Mouse (Mus musculus) heart, embryonic 15.5 days (tissue): ENCODE results near the gene Gm15557. TPM values are rescaled to one million over a fixed set of nuclear protein-coding genes. Genes with fewer than 3 reads are reported as not detected.

ENCODE experiments used
- ATAC-seq: fragments of 200-750 bp; cut with Nextera tagmentation; replicated peaks from 2 replicates; pipeline ENCODE4 v1.8.0; 2017; ENCODE audit warnings: low read depth, moderate TSS enrichment; ENCODE audit not compliant: insufficient number of reproducible peaks, insufficient read depth, low FRiP score
- H3K27ac ChIP-seq: fragments of 300-500 bp; sonication (generic); 2 replicates; pipeline ENCODE4 v1.5.1; 2015; ENCODE audit warnings: mild to moderate bottlenecking, inconsistent platforms
- H3K27me3 ChIP-seq: fragments of 300-500 bp; sonication (generic); 2 replicates; pipeline ENCODE4 v1.6.1; 2015; ENCODE audit warnings: inconsistent platforms
- H3K36me3 ChIP-seq: fragments of 300-500 bp; sonication (generic); 2 replicates; pipeline ENCODE4 v1.6.1; 2015; ENCODE audit warnings: mild to moderate bottlenecking, inconsistent platforms
- H3K4me1 ChIP-seq: fragments of 300-500 bp; sonication (generic); replicated peaks from 2 replicates; pipeline ENCODE4 v1.6.1; 2015; ENCODE audit warnings: inconsistent platforms
- H3K4me2 ChIP-seq: fragments of 300-500 bp; sonication (generic); 2 replicates; pipeline ENCODE4 v1.6.1; 2015; ENCODE audit warnings: inconsistent platforms, mild to moderate bottlenecking, moderate library complexity
- H3K4me3 ChIP-seq: fragments of 300-500 bp; sonication (generic); 2 replicates; pipeline ENCODE4 v1.5.1; 2015; ENCODE audit warnings: mild to moderate bottlenecking, inconsistent platforms
- H3K9ac ChIP-seq: fragments of 300-500 bp; sonication (generic); 2 replicates; pipeline ENCODE4 v1.6.1; 2015; ENCODE audit warnings: mild to moderate bottlenecking, inconsistent platforms
- H3K9me3 ChIP-seq: fragments of 300-500 bp; sonication (generic); replicated peaks from 2 replicates; pipeline ENCODE4 v1.6.1; 2016; ENCODE audit warnings: inconsistent platforms
- WGBS: fragments of 180-500 bp; shearing (Covaris S2); methylation state at CpG from one replicate; pipeline ENCODE4 v1.1.7; 2015; ENCODE audit warnings: mixed read lengths; 5-methylcytosine and 5-hydroxymethylcytosine counted together
- polyA plus RNA-seq: library from polyadenylated mRNA; unstranded; fragments of >200 nt; fragmentation: Nextera tagmentation; extraction: Ambion mirVana; gene quantifications from 2 replicates; pipeline ENCODE4 v1.2.1, GENCODE M21; 2015

Gm15557 gene
- polyA plus RNA-seq, 1 experiment from 2014 or later: not detected

DNA sequence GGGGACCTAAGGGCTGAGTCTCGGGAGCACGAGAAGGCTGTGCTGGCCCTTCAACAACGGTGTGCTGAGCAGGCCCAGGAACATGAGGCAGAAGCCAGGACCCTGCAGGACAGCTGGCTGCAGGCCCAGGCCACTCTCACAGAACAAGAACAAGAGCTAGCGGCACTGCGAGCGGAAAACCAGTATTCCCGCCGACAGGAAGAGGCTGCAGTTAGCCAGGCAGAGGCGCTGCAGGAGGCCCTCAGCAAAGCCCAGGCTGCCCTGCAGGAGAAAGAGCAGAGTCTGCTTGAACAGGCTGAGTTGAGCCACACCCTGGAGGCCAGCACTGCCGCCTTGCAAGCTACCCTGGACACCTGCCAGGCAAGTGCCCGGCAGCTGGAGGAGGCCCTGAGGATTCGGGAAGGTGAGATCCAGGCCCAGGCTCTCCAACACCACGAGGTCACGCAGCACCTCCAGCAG lies 51.4 kb downstream of the Gm15557 start:
- Histone ChIP-seq H3K27me3 (no peaks in the 10 kb centered on the region), H3K9ac (0 out of 2 replicates have a peak overlapping the region, but pooled peaks have one; percentile 4), H3K27ac (peak overlapping the region; percentile 54), H3K4me1 (peaks cover 24% of the 10 kb centered on the region), H3K4me2 (no peak overlapping the region), H3K36me3 (peaks cover 74% of the 10 kb centered on the region), H3K9me3 (no peaks in the 10 kb centered on the region), H3K4me3 (no peak overlapping the region)
- 50% methylated on average over 14 of the region's 14 CpGs for WGBS
- peak; percentile 57; the same call in 1 of the 2 replicates for ATAC-seq

Other genes with a start within 250 kb of the Gm15557 start
- 83.0 and 101 TPM in 2 replicates for gene Trpc4ap, start 248.3 kb upstream of the Gm15557 start, polyA plus RNA-seq
- 20.3 and 29.3 TPM in 2 replicates for gene Edem2, start 211.3 kb upstream of the Gm15557 start, polyA plus RNA-seq
- gene Gm17581, start 204.9 kb upstream of the Gm15557 start, polyA plus RNA-seq: not detected in 2 replicates
- gene Procr, start 189.6 kb upstream of the Gm15557 start, polyA plus RNA-seq: 8.0 and 8.3 TPM in 2 replicates
- gene Mmp24, start 165.4 kb upstream of the Gm15557 start, polyA plus RNA-seq: 0.05 and 0.13 TPM in 2 replicates
- 14.8 and 16.8 TPM in 2 replicates for gene BC029722, start 121.3 kb upstream of the Gm15557 start, polyA plus RNA-seq
- 107 and 132 TPM in 2 replicates for gene Eif6, start 113.8 kb upstream of the Gm15557 start, polyA plus RNA-seq
- gene Fam83c, start 105.9 kb upstream of the Gm15557 start, polyA plus RNA-seq: 0.05 and 0.08 TPM in 2 replicates
- gene Uqcc1, start 10.4 kb upstream of the Gm15557 start, polyA plus RNA-seq: 114 and 134 TPM in 2 replicates
- 0.30 and 0.61 TPM in 2 replicates for gene Gdf5, start 4.6 kb downstream of the Gm15557 start, polyA plus RNA-seq
- gene Cep250, start 15.7 kb downstream of the Gm15557 start, polyA plus RNA-seq: 7.7 and 11.0 TPM in 2 replicates
- 0.63 and 1.2 TPM in 2 replicates for gene 6430550D23Rik, start 67.2 kb downstream of the Gm15557 start, polyA plus RNA-seq
- gene Ergic3, start 67.3 kb downstream of the Gm15557 start, polyA plus RNA-seq: 126 and 184 TPM in 2 replicates
- not detected in 2 replicates for gene Fer1l4, start 112.2 kb downstream of the Gm15557 start, polyA plus RNA-seq
- gene Spag4, start 124.4 kb downstream of the Gm15557 start, polyA plus RNA-seq: 1.9 TPM in 2 replicates
- 22.7 and 30.1 TPM in 2 replicates for gene Cpne1, start 171.2 kb downstream of the Gm15557 start, polyA plus RNA-seq
- gene Rbm12, start 171.2 kb downstream of the Gm15557 start, polyA plus RNA-seq: 14.0 and 18.1 TPM in 2 replicates
- 10.5 and 11.6 TPM in 2 replicates for gene Gm28036, start 186.4 kb downstream of the Gm15557 start, polyA plus RNA-seq
- gene Romo1, start 203.3 kb downstream of the Gm15557 start, polyA plus RNA-seq: 324 and 427 TPM in 2 replicates
- gene Nfs1, start 203.5 kb downstream of the Gm15557 start, polyA plus RNA-seq: 58.2 and 63.4 TPM in 2 replicates
- gene Rbm39, start 239.5 kb downstream of the Gm15557 start, polyA plus RNA-seq: 360 and 407 TPM in 2 replicates